Mouse (Mus musculus): ENCODE measurements at regions not wholly inside any gene's neighbourhood (a gene's known extent, or its start where the extent isn't known, plus 50 kb on each side); places are given as distances from the start of the nearest gene placed in this dataset.

DNA sequence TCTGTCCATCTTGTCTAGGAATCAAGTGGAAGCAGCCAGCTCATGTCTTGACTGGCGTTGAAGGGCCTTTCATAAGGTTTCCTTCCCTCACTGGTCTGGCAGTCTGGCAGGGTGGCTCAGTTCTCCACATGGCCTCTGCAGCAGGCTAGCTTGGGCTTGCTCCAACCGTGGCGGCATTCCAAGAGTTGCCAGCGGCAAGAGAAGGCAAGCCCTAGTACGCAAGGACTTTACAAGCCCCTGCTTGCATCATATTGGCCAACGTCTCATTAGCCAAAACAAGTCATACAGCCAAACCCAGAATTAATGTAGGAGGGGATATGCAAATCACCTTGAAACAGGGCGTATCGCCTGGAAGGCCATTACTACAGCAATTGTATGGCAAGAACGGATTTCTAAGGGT lies 101.2 kb upstream of the Trpm1 start:
- TF ChIP-seq TAL1 (IDR thresholded peaks at IDR 0.05; ENCODE audit: low read length) = no peak
- no peak for TF ChIP-seq GATA1 (IDR thresholded peaks at IDR 0.05; ENCODE audit: low read length)
- Histone ChIP-seq H3K4me3 (replicated peaks) (no peak overlapping the region), H3K4me1 (ENCODE audit: control insufficient read depth) (peaks cover 88% of the 10 kb centered on the region), H3K36me3 (ENCODE audit: control insufficient read depth) (peaks cover 5% of the 10 kb centered on the region), H3K9me3 (ENCODE audit: control insufficient read depth, low read length) (no peaks in the 10 kb centered on the region), H3K27me3 (ENCODE audit: control insufficient read depth) (no peaks in the 10 kb centered on the region)

DNA sequence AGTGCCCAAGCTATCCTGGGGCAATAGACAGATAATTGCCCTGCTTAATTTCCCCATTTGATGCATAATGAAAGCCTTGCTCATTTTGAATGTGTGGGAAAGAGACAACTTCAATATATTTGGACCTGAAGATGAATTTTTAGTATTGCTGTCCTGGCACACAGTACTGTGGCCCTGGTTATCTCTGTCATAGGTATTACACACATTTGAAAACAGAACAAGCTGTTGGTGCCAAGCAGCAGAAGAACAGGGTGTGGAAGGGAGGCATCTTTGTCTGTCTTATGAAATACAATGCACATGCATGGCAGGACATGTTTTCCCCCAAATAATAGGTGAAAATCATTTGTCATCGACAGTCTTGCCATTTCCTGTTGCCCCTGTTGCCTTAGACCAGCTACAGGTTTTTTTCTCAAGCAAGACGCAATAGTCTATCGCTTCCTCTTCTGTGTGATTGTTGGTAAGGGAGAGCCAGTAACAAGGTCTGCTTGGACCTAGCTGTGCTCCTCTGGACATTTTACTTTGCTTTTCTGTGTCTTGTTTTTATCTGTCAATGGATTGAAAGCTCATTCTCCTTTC lies 102.7 kb upstream of the Trpm1 start:
- Histone ChIP-seq H3K27me3 (ENCODE audit: control insufficient read depth) (no peaks in the 10 kb centered on the region), H3K4me1 (ENCODE audit: control insufficient read depth) (peaks cover 83% of the 10 kb centered on the region), H3K9me3 (ENCODE audit: control insufficient read depth, low read length) (no peaks in the 10 kb centered on the region), H3K4me3 (replicated peaks) (no peak overlapping the region), H3K36me3 (ENCODE audit: control insufficient read depth) (peaks cover 5% of the 10 kb centered on the region)
- TF ChIP-seq TAL1 (IDR thresholded peaks at IDR 0.05; ENCODE audit: low read length) = no peak
- TF ChIP-seq GATA1 (IDR thresholded peaks at IDR 0.05; ENCODE audit: low read length) = no peak

DNA sequence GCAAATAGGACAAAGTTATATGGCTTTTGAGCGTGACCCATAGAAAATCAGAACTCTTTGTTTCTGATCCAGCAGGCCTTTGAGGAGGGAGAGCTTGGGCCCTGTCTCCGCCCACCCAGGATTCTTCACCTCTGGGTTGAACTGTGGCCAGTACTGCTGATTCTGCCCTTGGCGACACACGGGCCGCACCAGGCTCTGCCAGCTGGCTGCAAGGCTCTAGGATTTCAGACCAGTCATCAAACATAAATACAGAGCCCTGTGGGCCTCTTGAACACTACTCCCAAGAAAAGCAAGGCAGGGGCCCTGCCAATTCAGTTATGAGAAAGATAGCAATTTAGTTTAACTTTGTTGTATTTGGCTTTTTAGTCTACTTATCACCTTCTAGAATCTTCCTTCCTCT lies 103.4 kb upstream of the Trpm1 start:
- Histone ChIP-seq H3K4me1 (ENCODE audit: control insufficient read depth) (peaks cover 76% of the 10 kb centered on the region), H3K4me3 (replicated peaks) (no peak overlapping the region)

DNA sequence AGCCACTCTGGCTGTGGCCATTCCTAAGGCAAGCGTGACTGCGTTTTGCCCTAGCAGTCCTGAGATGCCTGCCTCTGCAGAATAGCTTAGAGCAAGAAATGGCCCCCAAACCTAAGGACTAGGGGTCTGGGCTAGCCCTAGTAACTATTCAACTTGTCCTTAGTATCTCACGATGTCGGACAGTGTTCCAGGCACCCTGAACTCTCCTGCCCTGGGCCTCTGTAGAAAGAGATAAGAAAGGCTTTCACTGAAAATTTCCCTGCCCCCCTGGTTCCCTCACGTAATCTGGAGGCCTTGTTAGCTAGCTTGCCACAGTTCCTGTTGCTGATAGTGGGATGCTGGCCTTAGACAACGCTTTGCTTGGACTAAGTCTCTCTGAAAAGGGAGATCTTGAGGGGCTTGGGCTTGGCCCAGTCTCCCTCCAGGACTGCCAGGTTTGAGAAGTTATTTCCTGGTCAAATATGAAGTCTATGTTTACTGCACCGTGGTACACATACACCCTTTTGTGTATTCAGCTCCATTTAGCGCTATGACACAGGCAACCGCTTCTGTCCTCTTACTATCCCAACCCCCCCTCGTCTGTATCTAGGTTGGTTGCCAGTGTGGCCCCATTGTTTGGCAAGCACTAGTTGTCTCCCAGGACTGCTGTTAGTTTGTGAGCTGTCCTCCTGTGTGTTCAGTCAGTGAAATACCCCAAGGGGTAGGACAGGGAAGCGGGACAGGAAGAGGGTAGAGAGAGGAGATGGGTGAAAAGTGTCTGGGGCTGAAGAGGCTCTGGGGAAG lies 104.3 kb upstream of the Trpm1 start:
- H3K36me3 ChIP-seq (ENCODE audit: control insufficient read depth) = peaks cover 5% of the 10 kb centered on the region
- peaks cover 73% of the 10 kb centered on the region for H3K4me1 ChIP-seq (ENCODE audit: control insufficient read depth)

More for the DNA sequence above, 103.4 kb upstream of the Trpm1 start:
- TF ChIP-seq TAL1 (IDR thresholded peaks at IDR 0.05; ENCODE audit: low read length) (no peak), GATA1 (IDR thresholded peaks at IDR 0.05; ENCODE audit: low read length) (no peak)
- H3K27me3 ChIP-seq (ENCODE audit: control insufficient read depth) = no peaks in the 10 kb centered on the region
- H3K9me3 ChIP-seq (ENCODE audit: control insufficient read depth, low read length) = no peaks in the 10 kb centered on the region
- H3K36me3 ChIP-seq (ENCODE audit: control insufficient read depth) = peaks cover 5% of the 10 kb centered on the region

DNA sequence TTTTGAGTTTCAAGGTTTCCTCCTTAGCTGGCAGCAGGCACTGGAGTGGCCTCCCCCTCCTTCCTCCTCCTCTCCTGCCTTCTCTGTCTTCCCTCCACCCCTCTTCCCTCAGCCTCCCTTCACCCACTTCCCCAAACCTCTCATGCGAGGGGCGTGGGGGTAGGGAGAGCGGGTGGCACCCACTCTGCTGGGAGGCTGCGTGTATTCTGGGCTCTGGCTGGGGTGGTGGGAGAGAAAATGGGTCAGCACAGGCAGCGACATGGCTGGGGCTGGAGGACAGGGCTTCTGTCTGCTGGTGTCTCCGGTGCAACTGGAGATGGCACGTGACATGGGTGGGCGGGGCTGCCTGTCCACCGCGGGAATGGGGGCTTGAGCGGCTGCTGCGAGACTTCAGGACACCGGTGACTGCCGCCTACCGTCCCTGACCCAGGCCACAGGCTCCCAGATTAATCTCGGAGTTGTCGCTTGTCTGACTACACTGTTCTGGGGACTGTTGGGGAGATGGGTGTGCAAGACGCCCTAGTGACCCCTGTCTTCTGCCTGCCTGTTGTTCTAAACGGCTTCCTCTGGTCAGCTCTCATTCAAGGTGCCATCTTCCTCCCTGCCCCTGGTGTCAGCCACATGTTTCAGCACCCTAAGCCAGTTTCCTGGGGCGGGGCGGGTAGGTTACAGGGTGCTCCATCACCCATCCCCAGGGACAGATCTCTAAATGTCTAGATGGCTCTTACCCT lies 105.0 kb upstream of the Trpm1 start:
- H3K36me3 ChIP-seq (ENCODE audit: control insufficient read depth) = peaks cover 5% of the 10 kb centered on the region
- TF ChIP-seq TAL1 (IDR thresholded peaks at IDR 0.05; ENCODE audit: low read length) (no peak), GATA1 (IDR thresholded peaks at IDR 0.05; ENCODE audit: low read length) (no peak)
- H3K4me1 ChIP-seq (ENCODE audit: control insufficient read depth) = peaks cover 73% of the 10 kb centered on the region
- H3K27me3 ChIP-seq (ENCODE audit: control insufficient read depth) = no peaks in the 10 kb centered on the region
- H3K4me3 ChIP-seq (replicated peaks) = peak overlapping the region; percentile 65
- H3K9me3 ChIP-seq (ENCODE audit: control insufficient read depth, low read length) = no peaks in the 10 kb centered on the region

More for the DNA sequence above, 104.3 kb upstream of the Trpm1 start:
- H3K27me3 ChIP-seq (ENCODE audit: control insufficient read depth) = no peaks in the 10 kb centered on the region
- TF ChIP-seq GATA1 (IDR thresholded peaks at IDR 0.05; ENCODE audit: low read length) = peak; percentile 78
- peak; percentile 58; the same call in 2 of the 3 replicates for TF ChIP-seq TAL1 (IDR thresholded peaks at IDR 0.05; ENCODE audit: low read length)
- no peaks in the 10 kb centered on the region for H3K9me3 ChIP-seq (ENCODE audit: control insufficient read depth, low read length)
- peak overlapping the region; percentile 65 for H3K4me3 ChIP-seq (replicated peaks)

DNA sequence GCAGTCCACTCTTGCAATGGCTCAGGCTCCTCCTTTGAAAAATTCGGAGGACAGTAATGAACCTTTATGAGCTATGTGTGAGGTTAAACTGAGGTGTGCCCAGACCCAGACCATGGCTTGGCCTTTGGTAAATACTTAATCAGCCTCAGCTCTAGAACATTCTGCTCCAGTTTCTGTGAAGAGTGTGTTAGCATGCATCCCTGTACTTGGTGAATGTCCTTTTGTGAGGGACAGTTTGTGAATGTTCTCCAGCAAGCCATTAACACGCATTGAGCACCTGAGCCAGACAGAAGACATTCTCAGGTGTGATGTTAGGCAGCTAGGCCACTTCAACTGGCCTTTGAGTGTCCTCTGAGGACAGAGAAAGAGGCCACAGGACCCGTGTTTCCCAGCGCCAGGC lies 105.8 kb upstream of the Trpm1 start:
- TF ChIP-seq GATA1 (IDR thresholded peaks at IDR 0.05; ENCODE audit: low read length) (no peak), TAL1 (IDR thresholded peaks at IDR 0.05; ENCODE audit: low read length) (no peak)
- peaks cover 5% of the 10 kb centered on the region for H3K36me3 ChIP-seq (ENCODE audit: control insufficient read depth)
- peaks cover 78% of the 10 kb centered on the region for H3K4me1 ChIP-seq (ENCODE audit: control insufficient read depth)
- no peaks in the 10 kb centered on the region for H3K9me3 ChIP-seq (ENCODE audit: control insufficient read depth, low read length)
- no peaks in the 10 kb centered on the region for H3K27me3 ChIP-seq (ENCODE audit: control insufficient read depth)
- peak overlapping the region; percentile 65 for H3K4me3 ChIP-seq (replicated peaks)

DNA sequence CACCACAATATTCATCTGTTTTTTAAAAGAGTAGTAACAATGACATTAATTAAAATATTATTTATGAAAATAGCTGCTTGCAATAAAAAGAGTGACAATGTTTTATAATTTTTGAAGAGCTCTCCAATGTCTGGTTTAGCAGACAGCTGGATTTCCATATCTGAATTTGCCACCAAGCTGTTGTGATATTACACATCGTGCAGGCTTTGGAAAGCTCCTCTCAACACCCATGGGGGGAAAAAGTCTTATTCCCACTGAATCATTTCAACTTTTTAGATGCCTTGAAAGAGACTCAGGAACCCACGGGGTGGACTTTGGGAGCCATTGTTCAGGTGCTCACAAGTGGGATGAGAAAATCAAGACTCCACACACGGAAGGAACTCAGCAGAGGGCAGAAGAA lies 106.6 kb upstream of the Klf13 start:
- Histone ChIP-seq H3K27me3 (ENCODE audit: control insufficient read depth) (no peaks in the 10 kb centered on the region), H3K36me3 (ENCODE audit: control insufficient read depth) (peaks cover 6% of the 10 kb centered on the region; the same call in 1 of the 2 replicates), H3K9me3 (ENCODE audit: control insufficient read depth, low read length) (peaks cover 8% of the 10 kb centered on the region), H3K4me3 (replicated peaks) (no peak overlapping the region), H3K4me1 (ENCODE audit: control insufficient read depth) (peaks cover 81% of the 10 kb centered on the region)
- TF ChIP-seq GATA1 (IDR thresholded peaks at IDR 0.05; ENCODE audit: low read length) (no peak), TAL1 (IDR thresholded peaks at IDR 0.05; ENCODE audit: low read length) (no peak)

DNA sequence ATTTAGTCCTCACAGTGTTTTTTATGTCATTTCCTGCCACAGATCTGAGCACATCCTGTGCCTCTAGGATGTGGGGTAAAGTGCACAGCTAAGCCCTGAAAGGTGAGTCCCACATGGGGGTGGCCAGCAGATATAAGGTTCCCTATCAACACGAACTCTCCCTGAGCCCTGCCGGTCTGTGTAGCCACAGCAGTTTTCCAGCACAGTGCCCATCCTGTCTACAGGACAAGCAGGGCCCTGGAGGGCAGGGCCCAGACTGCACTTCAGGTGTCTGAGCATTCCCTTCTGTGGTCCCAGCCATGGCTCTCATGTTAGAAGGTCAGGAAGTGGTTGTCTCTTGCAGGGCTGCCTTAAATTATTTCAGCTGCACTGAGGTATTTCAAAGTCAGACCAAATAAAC lies 104.3 kb upstream of the Klf13 start:
- H3K4me1 ChIP-seq (ENCODE audit: control insufficient read depth) = peaks cover 76% of the 10 kb centered on the region
- peaks cover 6% of the 10 kb centered on the region; the same call in 1 of the 2 replicates for H3K36me3 ChIP-seq (ENCODE audit: control insufficient read depth)
- H3K9me3 ChIP-seq (ENCODE audit: control insufficient read depth, low read length) = peaks cover 8% of the 10 kb centered on the region
- no peaks in the 10 kb centered on the region for H3K27me3 ChIP-seq (ENCODE audit: control insufficient read depth)
- no peak overlapping the region for H3K4me3 ChIP-seq (replicated peaks)
- TF ChIP-seq GATA1 (IDR thresholded peaks at IDR 0.05; ENCODE audit: low read length) = no peak
- no peak for TF ChIP-seq TAL1 (IDR thresholded peaks at IDR 0.05; ENCODE audit: low read length)

DNA sequence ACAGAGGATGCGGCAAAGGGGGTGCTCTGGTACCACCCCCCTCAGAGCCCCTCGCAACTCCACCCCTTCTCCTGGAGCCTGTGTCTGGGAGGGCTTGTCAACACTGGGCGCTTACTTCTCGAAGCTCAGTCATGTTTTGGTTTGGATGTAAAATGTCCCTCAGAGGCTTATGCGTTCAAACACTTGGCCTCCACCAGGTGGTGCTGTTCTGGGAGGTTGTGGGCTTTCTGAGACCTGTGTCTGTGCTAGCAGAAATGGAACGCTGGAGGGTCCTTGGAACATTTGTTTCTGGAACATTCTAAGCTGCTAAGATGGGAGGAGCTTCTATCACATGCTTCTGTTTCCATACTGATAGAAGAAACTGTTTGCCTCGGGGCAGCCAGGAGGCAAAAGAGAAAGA lies 102.6 kb upstream of the Klf13 start:
- Histone ChIP-seq H3K36me3 (ENCODE audit: control insufficient read depth) (peaks cover 4% of the 10 kb centered on the region; the same call in 1 of the 2 replicates), H3K4me1 (ENCODE audit: control insufficient read depth) (peaks cover 81% of the 10 kb centered on the region), H3K4me3 (replicated peaks) (no peak overlapping the region), H3K27me3 (ENCODE audit: control insufficient read depth) (no peaks in the 10 kb centered on the region), H3K9me3 (ENCODE audit: control insufficient read depth, low read length) (peaks cover 8% of the 10 kb centered on the region)
- TF ChIP-seq TAL1 (IDR thresholded peaks at IDR 0.05; ENCODE audit: low read length) = no peak
- no peak for TF ChIP-seq GATA1 (IDR thresholded peaks at IDR 0.05; ENCODE audit: low read length)

Measured in erythroblast, embryonic 14.5 days (primary cell).